Mouse (Mus musculus): Measurements from ENCODE around the gene L2hgdh.

- TF ChIP-seq CTCF (IDR thresholded peaks at IDR 0.05) (no peak), EP300 (IDR thresholded peaks at IDR 0.05) (no peak)
Observed at GRCm38 (mm10) chr12:69760014-69760413, 35.3 kb upstream of the L2hgdh start.

Measured in lung, postnatal 0 days (tissue).